Mouse (Mus musculus) CH12.LX (cell line): Measurements from ENCODE around the gene Polr2a. TPM values are rescaled to one million over a fixed set of nuclear protein-coding genes. Genes with fewer than 3 reads are reported as not detected.

ENCODE experiments used
- DNase-seq: peaks from one replicate; pipeline ENCODE4 v3.0.0-alpha.2; 2013; ENCODE audit errors: extremely low read depth
- H3K27ac ChIP-seq: 2 replicates; pipeline ENCODE4 v1.5.1; 2012; ENCODE audit warnings: low read depth, mild to moderate bottlenecking, control low read depth, moderate library complexity; ENCODE audit not compliant: insufficient read depth
- H3K27me3 ChIP-seq: replicated peaks from 2 replicates; pipeline ENCODE3; 2012; ENCODE audit warnings: inconsistent platforms
- H3K36me3 ChIP-seq, 2 experiments: replicated peaks in 1 of 2; 2 replicates each; pipeline versions ENCODE3 to v1.6.1; 2012; ENCODE audit warnings: inconsistent platforms in 1 of 2, low read length in 1 of 2, mild to moderate bottlenecking in 1 of 2, mixed read lengths in 1 of 2, moderate library complexity in 1 of 2; ENCODE audit not compliant: control insufficient read depth in 1 of 2, insufficient read depth in 1 of 2
- H3K4me1 ChIP-seq, 2 experiments: 2 replicates each; pipeline ENCODE4 v1.6.1; 2012; ENCODE audit warnings: inconsistent platforms in 1 of 2, moderate library complexity in 1 of 2; ENCODE audit not compliant: insufficient read depth in 2 of 2, control insufficient read depth in 1 of 2
- H3K4me2 ChIP-seq: 2 replicates; pipeline ENCODE4 v1.6.1; 2012; ENCODE audit warnings: low read depth, mild to moderate bottlenecking, control low read depth; ENCODE audit not compliant: poor library complexity, insufficient read depth, severe bottlenecking
- H3K4me3 ChIP-seq, 3 experiments: fragments of 150-350 bp in 1 of 3; sonication (generic) in 1 of 3; replicated peaks in 1 of 3; 2 replicates each; pipeline versions ENCODE3 to v1.5.1; 2011 to 2012; ENCODE audit warnings: low read depth in 2 of 3, low read length in 2 of 3, mild to moderate bottlenecking in 2 of 3, moderate library complexity in 2 of 3, control low read depth in 1 of 3, improper control_type of control experiment in 1 of 3, inconsistent platforms in 1 of 3, mixed read lengths in 1 of 3; ENCODE audit not compliant: poor library complexity in 1 of 3
- H3K79me2 ChIP-seq: replicated peaks from 2 replicates; pipeline ENCODE4 v1.6.1; 2012; ENCODE audit warnings: mild to moderate bottlenecking, moderate library complexity; ENCODE audit not compliant: control insufficient read depth, poor library complexity, insufficient read depth, severe bottlenecking; ENCODE audit errors: extremely low read depth
- H3K9ac ChIP-seq: 2 replicates; pipeline ENCODE4 v1.6.1; 2012; ENCODE audit warnings: low read depth, mild to moderate bottlenecking, control low read depth, moderate library complexity; ENCODE audit not compliant: insufficient read depth
- H3K9me3 ChIP-seq: replicated peaks from 2 replicates; pipeline ENCODE3; 2012; ENCODE audit warnings: low read length, inconsistent platforms, mixed read lengths
- CHD1 ChIP-seq: IDR thresholded peaks from 2 replicates; pipeline ENCODE4 v1.6.1; 2012; ENCODE audit warnings: low read depth, low read length, improper control_type of control experiment, inconsistent platforms
- CHD2 ChIP-seq: IDR thresholded peaks from 2 replicates; pipeline ENCODE4 v1.6.1; 2011; ENCODE audit warnings: low read length, improper control_type of control experiment
- CTCF ChIP-seq, 2 experiments: IDR thresholded peaks in 1 of 2; conservative IDR thresholded peaks in 1 of 2; 2 replicates each; pipeline ENCODE4 v1.5.1; 2011 to 2012; ENCODE audit warnings: low read depth in 2 of 2, low read length in 2 of 2, improper control_type of control experiment in 1 of 2, inconsistent platforms in 1 of 2, mild to moderate bottlenecking in 1 of 2, moderate library complexity in 1 of 2
- E2F4 ChIP-seq: IDR thresholded peaks from 2 replicates; pipeline ENCODE4 v1.6.1; 2011; ENCODE audit warnings: low read depth, low read length, improper control_type of control experiment; ENCODE audit not compliant: insufficient replicate concordance
- ELF1 ChIP-seq: IDR thresholded peaks from 2 replicates; pipeline ENCODE4 v1.6.1; 2014; ENCODE audit warnings: low read depth, mild to moderate bottlenecking, inconsistent platforms, low read length, improper control_type of control experiment
- EP300 ChIP-seq: IDR thresholded peaks from 2 replicates; pipeline ENCODE4 v1.6.1; 2011; ENCODE audit warnings: low read length, improper control_type of control experiment
- ETS1 ChIP-seq: conservative IDR thresholded peaks from 2 replicates; pipeline ENCODE4 v1.6.1; 2012; ENCODE audit warnings: low read depth, mild to moderate bottlenecking, inconsistent platforms, low read length, improper control_type of control experiment, moderate library complexity
- HCFC1 ChIP-seq: IDR thresholded peaks from 2 replicates; pipeline ENCODE4 v1.6.1; 2012; ENCODE audit warnings: low read depth, mild to moderate bottlenecking, inconsistent platforms, low read length, improper control_type of control experiment
- IRF4 ChIP-seq: IDR thresholded peaks from 2 replicates; pipeline ENCODE4 v1.6.1; 2014; ENCODE audit warnings: low read depth, mild to moderate bottlenecking, inconsistent platforms, low read length, improper control_type of control experiment
- JUN ChIP-seq: IDR thresholded peaks from 2 replicates; pipeline ENCODE4 v1.6.1; 2011; ENCODE audit warnings: low read depth, mild to moderate bottlenecking, low read length, improper control_type of control experiment, moderate library complexity; ENCODE audit not compliant: insufficient read depth
- JUND ChIP-seq: conservative IDR thresholded peaks from 2 replicates; pipeline ENCODE4 v1.6.1; 2011; ENCODE audit warnings: low read depth, low read length, improper control_type of control experiment
- KAT2A ChIP-seq: IDR thresholded peaks from 2 replicates; pipeline ENCODE4 v1.6.1; 2012; ENCODE audit warnings: low read length, improper control_type of control experiment, inconsistent platforms; ENCODE audit not compliant: insufficient replicate concordance
- MAFK ChIP-seq: IDR thresholded peaks from 2 replicates; pipeline ENCODE4 v1.6.1; 2011; ENCODE audit warnings: low read length, improper control_type of control experiment; ENCODE audit not compliant: insufficient replicate concordance
- MAX ChIP-seq: IDR thresholded peaks from 2 replicates; pipeline ENCODE4 v1.6.1; 2011; ENCODE audit warnings: low read length, improper control_type of control experiment
- MAZ ChIP-seq: IDR thresholded peaks from 2 replicates; pipeline ENCODE4 v1.6.1; 2012; ENCODE audit warnings: low read depth, mild to moderate bottlenecking, inconsistent platforms, low read length, improper control_type of control experiment, moderate library complexity
- MEF2A ChIP-seq: IDR thresholded peaks from 2 replicates; pipeline ENCODE4 v1.6.1; 2014; ENCODE audit warnings: low read depth, mild to moderate bottlenecking, inconsistent platforms, low read length, improper control_type of control experiment, borderline replicate concordance
- MXI1 ChIP-seq: IDR thresholded peaks from 2 replicates; pipeline ENCODE4 v1.6.1; 2011; ENCODE audit warnings: mild to moderate bottlenecking, low read depth, low read length, improper control_type of control experiment
- MYC ChIP-seq: IDR thresholded peaks from 2 replicates; pipeline ENCODE4 v1.6.1; 2011; ENCODE audit warnings: low read depth, mild to moderate bottlenecking, improper control_type of control experiment, low read length
- NELFE ChIP-seq: IDR thresholded peaks from 2 replicates; pipeline ENCODE4 v1.6.1; 2011; ENCODE audit warnings: low read depth, low read length, improper control_type of control experiment
- NRF1 ChIP-seq: IDR thresholded peaks from 2 replicates; pipeline ENCODE4 v1.6.1; 2014; ENCODE audit warnings: low read depth, mild to moderate bottlenecking, inconsistent platforms, low read length, improper control_type of control experiment, moderate library complexity
- POLR2A ChIP-seq: IDR thresholded peaks from 2 replicates; pipeline ENCODE4 v1.6.1; 2011; ENCODE audit warnings: low read depth, mild to moderate bottlenecking, improper control_type of control experiment, low read length
- POLR2AphosphoS2 ChIP-seq: IDR thresholded peaks from 2 replicates; pipeline ENCODE4 v1.6.1; 2011; ENCODE audit warnings: low read depth, low read length, improper control_type of control experiment
- RCOR1 ChIP-seq: conservative IDR thresholded peaks from 2 replicates; pipeline ENCODE4 v1.6.1; 2012; ENCODE audit warnings: low read depth, mild to moderate bottlenecking, inconsistent platforms, low read length, improper control_type of control experiment
- SIN3A ChIP-seq: IDR thresholded peaks from 2 replicates; pipeline ENCODE4 v1.6.1; 2012; ENCODE audit warnings: low read length, improper control_type of control experiment, inconsistent platforms
- SMC3 ChIP-seq: IDR thresholded peaks from 2 replicates; pipeline ENCODE4 v1.6.1; 2011; ENCODE audit warnings: low read depth, low read length, improper control_type of control experiment
- TBP ChIP-seq: conservative IDR thresholded peaks from 2 replicates; pipeline ENCODE4 v1.6.1; 2011; ENCODE audit warnings: low read depth, low read length, improper control_type of control experiment
- TCF12 ChIP-seq: IDR thresholded peaks from 2 replicates; pipeline ENCODE4 v1.6.1; 2014; ENCODE audit warnings: low read depth, mild to moderate bottlenecking, inconsistent platforms, low read length, improper control_type of control experiment
- USF1 ChIP-seq: IDR thresholded peaks from 2 replicates; pipeline ENCODE4 v1.6.1; 2014; ENCODE audit warnings: low read depth, mild to moderate bottlenecking, inconsistent platforms, low read length, improper control_type of control experiment
- USF2 ChIP-seq: conservative IDR thresholded peaks from 2 replicates; pipeline ENCODE4 v1.6.1; 2011; ENCODE audit warnings: low read depth, low read length, improper control_type of control experiment
- ZKSCAN1 ChIP-seq: IDR thresholded peaks from 2 replicates; pipeline ENCODE4 v1.6.1; 2012; ENCODE audit warnings: low read depth, inconsistent platforms, low read length, improper control_type of control experiment, borderline replicate concordance
- ZMIZ1 ChIP-seq: IDR thresholded peaks from 2 replicates; pipeline ENCODE4 v1.6.1; 2012; ENCODE audit warnings: low read depth, mild to moderate bottlenecking, inconsistent platforms, low read length, improper control_type of control experiment
- dilution Hi-C: fragments of 300-500 bp; cut with MboI; formaldehyde crosslinking; loops from 2 replicates; pipeline ENCODE4 v1.14.3; 2020; ENCODE audit warnings: low sequenced_read_pairs; ENCODE audit not compliant: extremely low pct_unique_long_range_greater_than_20kb, extremely low pct_ligation_motif_present
- in situ Hi-C: fragments of 300-500 bp; cut with MboI; formaldehyde crosslinking; loops from 3 replicates; pipeline ENCODE4 v1.14.3; 2019; ENCODE audit warnings: low sequenced_read_pairs, low pct_ligation_motif_present, low pct_unique_long_range_greater_than_20kb, mixed read lengths
- polyA plus RNA-seq: library from polyadenylated mRNA; unstranded; fragments of >175 nt; gene quantifications from 2 replicates; pipeline ENCODE4 v1.2.1, GENCODE M21; 2012; ENCODE audit warnings: low read depth; ENCODE audit not compliant: insufficient read length
- total RNA-seq, 2 experiments: library from RNA; depleted of rRNA; stranded (reverse); fragments of 300-350 nt in 1 of 2; fragments of >200 nt in 1 of 2; gene quantifications; 2 replicates each; pipeline ENCODE4 v1.2.3; 2012 to 2014

The Polr2a gene
- total and polyA plus RNA-seq, 3 experiments, result 14.8 to 162 (median 45.0) TPM

GRCm38 (mm10) chr11:69718661-69719060, 39.8 kb downstream of the Polr2a start:
- TF ChIP-seq E2F4, result no peak
- TF ChIP-seq TCF12, result no peak
- TF ChIP-seq ZMIZ1, result no peak
- no peak for TF ChIP-seq JUN
- no peak for TF ChIP-seq POLR2A
- no peak for TF ChIP-seq MAFK
- no peak for TF ChIP-seq EP300
- no peak for TF ChIP-seq MAZ
- TF ChIP-seq HCFC1, result no peak
- TF ChIP-seq NRF1, result no peak
- no peak for TF ChIP-seq MXI1
- TF ChIP-seq TBP, result no peak
- no peak for TF ChIP-seq ZKSCAN1
- TF ChIP-seq SIN3A, result no peak
- no peak for TF ChIP-seq CHD1
- TF ChIP-seq RCOR1, result no peak
- no peak for TF ChIP-seq ELF1
- no peak for TF ChIP-seq NELFE
- TF ChIP-seq USF1, result no peak
- TF ChIP-seq, all 38 proteins: peak for 0
- Histone ChIP-seq H3K79me2 (no peaks in the 10 kb centered on the region), H3K27ac (no peak overlapping the region), H3K4me1 (no peaks in the 10 kb centered on the region), H3K9ac (no peak overlapping the region), H3K9me3 (peaks cover 3% of the 10 kb centered on the region), H3K4me2 (no peak overlapping the region), H3K4me3 (no peak overlapping the region), H3K36me3 (no peaks in the 10 kb centered on the region), H3K27me3 (peaks cover 2% of the 10 kb centered on the region)
- dilution Hi-C loops, result no loop called here
- DNase-seq, result no peak
- in situ Hi-C loops, result no loop called here

- H3K4me3 ChIP-seq, result no peak overlapping the region
- H3K36me3 ChIP-seq, result no peaks in the 10 kb centered on the region
- H3K4me1 ChIP-seq, result no peaks in the 10 kb centered on the region
- no peak overlapping the region for H3K9ac ChIP-seq
- in situ Hi-C loops, result no loop called here
- H3K9me3 ChIP-seq, result peaks cover 3% of the 10 kb centered on the region
- no peaks in the 10 kb centered on the region for H3K79me2 ChIP-seq
- TF ChIP-seq MEF2A (no peak), CHD2 (no peak), IRF4 (no peak), POLR2A (no peak), TBP (no peak), JUND (no peak), NRF1 (no peak), CTCF (conservative IDR thresholded peaks at IDR 0.05 in 1 of 2, IDR thresholded peaks at IDR 0.05 in 1 of 2; ENCODE audit: low read depth in 2 of 2, low read length in 2 of 2) (no peak; a peak in 1 of 4 replicates), RCOR1 (no peak), USF2 (no peak), KAT2A (no peak), MAFK (no peak), ETS1 (no peak), MAZ (no peak), POLR2AphosphoS2 (no peak), TCF12 (no peak), SMC3 (no peak), MAX (no peak), MYC (no peak)
- TF ChIP-seq, all 38 proteins: peak for 0
- Histone ChIP-seq H3K27ac (no peak overlapping the region), H3K4me2 (no peak overlapping the region), H3K27me3 (peaks cover 2% of the 10 kb centered on the region)
- DNase-seq, result no peak
- dilution Hi-C loops, result no loop called here
Observed at GRCm38 (mm10) chr11:69716953-69717352, 41.5 kb downstream of the Polr2a start.
